Mouse (Mus musculus) ES-E14 (cell line): Measurements from ENCODE around the gene Emilin2.

Experiments
- CHD2 ChIP-seq: IDR thresholded peaks from 2 replicates; pipeline ENCODE4 v1.6.1; 2014; ENCODE audit warnings: mild to moderate bottlenecking, low read depth, low read length, inconsistent platforms
- HCFC1 ChIP-seq: IDR thresholded peaks from 2 replicates; pipeline ENCODE4 v1.6.1; 2012; ENCODE audit warnings: low read length, inconsistent platforms, borderline replicate concordance; ENCODE audit not compliant: insufficient read depth
- MAFK ChIP-seq: IDR thresholded peaks from 2 replicates; pipeline ENCODE4 v1.6.1; 2014; ENCODE audit warnings: mild to moderate bottlenecking, low read depth, low read length, inconsistent platforms; ENCODE audit not compliant: insufficient read depth
- ZC3H11A ChIP-seq: IDR thresholded peaks from 2 replicates; pipeline ENCODE4 v1.6.1; 2012; ENCODE audit warnings: low read depth, mild to moderate bottlenecking, inconsistent platforms, low read length, borderline replicate concordance
- ZNF384 ChIP-seq: IDR thresholded peaks from 2 replicates; pipeline ENCODE4 v1.6.1; 2012; ENCODE audit warnings: low read depth, low read length, inconsistent platforms

DNA sequence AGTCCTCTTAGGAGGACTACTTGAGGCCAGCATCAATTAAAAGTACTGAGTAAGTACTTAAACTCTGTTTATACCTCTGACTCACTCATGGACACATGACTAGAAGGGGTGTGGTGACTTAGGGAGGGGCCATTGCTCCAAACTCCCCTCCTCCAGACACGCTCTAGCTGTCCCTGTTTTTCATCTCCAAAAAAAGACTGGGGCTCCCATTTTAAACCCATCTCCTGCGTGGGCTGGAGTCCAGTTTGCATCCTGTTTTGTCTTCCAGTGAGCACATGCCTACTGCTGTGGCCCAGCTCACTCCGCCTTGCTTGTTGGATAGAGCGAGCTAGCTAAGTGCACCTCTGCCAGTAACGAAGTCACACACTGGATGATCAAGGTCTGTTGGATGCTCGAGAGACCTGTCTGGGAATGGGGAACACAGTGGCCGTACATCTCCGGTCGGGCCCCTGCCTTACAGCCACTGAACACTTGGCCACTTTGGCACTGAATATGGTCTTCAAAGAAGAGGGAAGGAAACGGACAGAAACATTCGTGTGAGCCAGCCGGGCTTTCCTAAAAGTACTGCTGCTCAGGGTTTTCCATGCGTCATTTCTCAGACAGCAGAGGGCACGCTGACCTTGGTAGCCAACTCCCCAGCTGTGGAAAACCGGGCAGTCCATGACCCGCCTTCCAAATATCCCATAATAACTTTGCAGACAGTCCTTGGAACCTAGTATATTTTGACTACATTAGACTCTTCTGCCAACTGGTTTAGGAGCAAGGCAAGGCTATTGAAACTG, 60.8 kb downstream of the Emilin2 start:
- no peak for TF ChIP-seq MAFK
- no peak for TF ChIP-seq CHD2
- no peak for TF ChIP-seq ZNF384
- no peak for TF ChIP-seq HCFC1
- no peak for TF ChIP-seq ZC3H11A
